Mouse (Mus musculus): ENCODE measurements around the gene Pkp1. TPM values are rescaled to one million over a fixed set of nuclear protein-coding genes. Genes with fewer than 3 reads are reported as not detected.
A peak's percentile ranks its signal among the peaks of the same experiment; 100 is the strongest.

Pkp1 gene
- polyA plus RNA-seq, 1 experiment from 2014 or later = not detected

DNA sequence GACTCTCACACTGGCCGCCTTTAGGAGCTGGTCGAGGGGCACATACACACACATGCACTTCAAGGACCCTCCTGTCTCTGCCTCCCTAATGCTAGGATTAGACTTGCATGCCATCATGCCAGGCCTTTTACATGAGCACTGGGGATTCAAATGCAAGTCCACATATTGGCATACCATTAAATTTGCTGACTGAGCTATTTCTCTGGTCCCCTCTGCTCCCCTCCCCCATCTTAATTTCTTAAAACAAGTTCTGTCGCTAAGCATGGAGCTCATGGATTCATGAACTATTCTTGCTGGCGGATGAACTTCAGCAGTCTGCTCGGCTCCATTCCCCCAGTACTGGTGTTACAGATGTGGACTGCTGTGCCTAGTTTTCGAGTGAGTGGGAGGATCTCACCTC, 26.2 kb downstream of the Pkp1 start:
- no peaks in the 10 kb centered on the region for H3K36me3 ChIP-seq (ENCODE audit: control insufficient read depth, insufficient read depth, low read length)
- H3K9ac ChIP-seq (ENCODE audit: low read length) = no peak overlapping the region
- H3K27me3 ChIP-seq (replicated peaks; ENCODE audit: control insufficient read depth, insufficient read depth, low read length) = no peaks in the 10 kb centered on the region
- H3K9me3 ChIP-seq (replicated peaks; ENCODE audit: control insufficient read depth, low read length) = no peaks in the 10 kb centered on the region
- H3K4me1 ChIP-seq (ENCODE audit: control insufficient read depth, insufficient read depth, low read length) = no peaks in the 10 kb centered on the region
- DNase-seq (ENCODE audit: low spot score) = no peak
- no peak overlapping the region for H3K4me2 ChIP-seq (ENCODE audit: low read length)
- no peak overlapping the region for H3K4me3 ChIP-seq (ENCODE audit: low read depth, low read length)
- 87% methylated on average over 6 of the region's 6 CpGs for WGBS
- H3K27ac ChIP-seq (ENCODE audit: low read depth, low read length) = no peak overlapping the region
- ATAC-seq = no peak

DNA sequence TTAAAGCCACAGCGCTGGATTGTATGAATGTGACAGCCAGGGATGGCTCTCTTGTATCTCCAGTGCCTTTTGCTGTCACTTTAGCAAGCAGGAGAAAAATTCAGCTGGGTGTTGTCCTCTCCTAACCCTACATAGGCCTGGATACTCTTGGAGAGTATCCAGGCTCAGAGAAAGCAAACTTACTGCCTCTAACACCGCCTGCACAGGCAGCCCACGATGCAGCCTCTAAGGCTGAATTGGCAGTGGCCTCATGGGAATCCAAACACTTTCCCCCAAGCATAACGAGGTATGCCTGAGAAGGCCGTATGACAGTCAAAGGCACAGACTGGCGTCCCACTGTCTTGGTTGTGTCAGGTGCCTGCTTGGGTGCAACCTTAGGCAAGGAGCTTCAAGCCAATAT, 26.8 kb downstream of the Pkp1 start:
- Histone ChIP-seq H3K4me2 (ENCODE audit: low read length) (no peak overlapping the region), H3K4me3 (ENCODE audit: low read depth, low read length) (no peak overlapping the region), H3K36me3 (ENCODE audit: control insufficient read depth, insufficient read depth, low read length) (no peaks in the 10 kb centered on the region), H3K4me1 (ENCODE audit: control insufficient read depth, insufficient read depth, low read length) (no peaks in the 10 kb centered on the region), H3K27me3 (replicated peaks; ENCODE audit: control insufficient read depth, insufficient read depth, low read length) (no peaks in the 10 kb centered on the region), H3K9me3 (replicated peaks; ENCODE audit: control insufficient read depth, low read length) (no peaks in the 10 kb centered on the region), H3K27ac (ENCODE audit: low read depth, low read length) (no peak overlapping the region), H3K9ac (ENCODE audit: low read length) (no peak overlapping the region)
- ATAC-seq = no peak
- WGBS = 60% methylated on average over 6 of the region's 6 CpGs
- no peak for DNase-seq (ENCODE audit: low spot score)

DNA sequence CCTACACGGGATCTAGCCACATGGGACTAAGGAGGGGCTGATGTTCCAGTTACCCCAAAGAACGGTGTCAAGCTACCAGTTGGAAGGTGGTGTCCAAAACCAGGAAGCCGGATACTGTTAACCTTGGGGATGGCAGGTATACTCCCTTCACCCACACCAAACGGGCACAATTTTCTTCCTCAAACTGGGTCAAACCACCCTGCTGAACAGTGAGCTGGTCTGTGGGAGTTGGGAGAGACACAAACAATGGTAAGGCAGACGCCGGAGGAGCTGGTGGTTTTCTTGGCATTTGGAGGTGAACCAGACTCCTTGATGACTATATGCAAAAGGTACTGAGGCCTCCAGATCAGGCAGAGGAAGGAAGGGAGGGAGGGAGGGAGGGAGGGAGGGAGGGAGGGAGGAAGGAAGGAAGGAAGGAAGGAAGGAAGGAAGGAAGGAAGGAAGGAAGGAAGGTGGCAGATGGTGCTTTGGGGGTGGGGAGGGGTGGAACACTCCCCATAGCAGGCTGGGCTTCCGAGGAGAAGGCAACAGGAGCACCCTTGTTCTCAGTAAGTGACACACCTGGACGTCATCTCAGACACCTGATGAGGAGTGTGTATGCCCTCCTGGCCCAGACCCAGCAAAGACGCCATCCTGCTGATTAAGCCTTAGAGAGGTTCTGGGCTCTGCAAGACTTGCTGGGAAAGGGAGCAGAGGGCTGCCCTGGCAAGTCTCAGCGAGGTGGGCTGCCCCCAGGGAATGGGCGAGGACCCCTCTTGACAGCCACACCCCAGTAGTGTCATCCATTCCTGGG, 27.4 kb downstream of the Pkp1 start:
- no peaks in the 10 kb centered on the region for H3K27me3 ChIP-seq (replicated peaks; ENCODE audit: control insufficient read depth, insufficient read depth, low read length)
- WGBS = 76% methylated on average over 11 of the region's 11 CpGs
- H3K4me1 ChIP-seq (ENCODE audit: control insufficient read depth, insufficient read depth, low read length) = no peaks in the 10 kb centered on the region
- H3K36me3 ChIP-seq (ENCODE audit: control insufficient read depth, insufficient read depth, low read length) = no peaks in the 10 kb centered on the region
- H3K27ac ChIP-seq (ENCODE audit: low read depth, low read length) = no peak overlapping the region
- no peak overlapping the region for H3K4me3 ChIP-seq (ENCODE audit: low read depth, low read length)
- H3K9me3 ChIP-seq (replicated peaks; ENCODE audit: control insufficient read depth, low read length) = no peaks in the 10 kb centered on the region
- no peak overlapping the region for H3K9ac ChIP-seq (ENCODE audit: low read length)
- DNase-seq (ENCODE audit: low spot score) (no peak), ATAC-seq (no peak)
- H3K4me2 ChIP-seq (ENCODE audit: low read length) = no peak overlapping the region

DNA sequence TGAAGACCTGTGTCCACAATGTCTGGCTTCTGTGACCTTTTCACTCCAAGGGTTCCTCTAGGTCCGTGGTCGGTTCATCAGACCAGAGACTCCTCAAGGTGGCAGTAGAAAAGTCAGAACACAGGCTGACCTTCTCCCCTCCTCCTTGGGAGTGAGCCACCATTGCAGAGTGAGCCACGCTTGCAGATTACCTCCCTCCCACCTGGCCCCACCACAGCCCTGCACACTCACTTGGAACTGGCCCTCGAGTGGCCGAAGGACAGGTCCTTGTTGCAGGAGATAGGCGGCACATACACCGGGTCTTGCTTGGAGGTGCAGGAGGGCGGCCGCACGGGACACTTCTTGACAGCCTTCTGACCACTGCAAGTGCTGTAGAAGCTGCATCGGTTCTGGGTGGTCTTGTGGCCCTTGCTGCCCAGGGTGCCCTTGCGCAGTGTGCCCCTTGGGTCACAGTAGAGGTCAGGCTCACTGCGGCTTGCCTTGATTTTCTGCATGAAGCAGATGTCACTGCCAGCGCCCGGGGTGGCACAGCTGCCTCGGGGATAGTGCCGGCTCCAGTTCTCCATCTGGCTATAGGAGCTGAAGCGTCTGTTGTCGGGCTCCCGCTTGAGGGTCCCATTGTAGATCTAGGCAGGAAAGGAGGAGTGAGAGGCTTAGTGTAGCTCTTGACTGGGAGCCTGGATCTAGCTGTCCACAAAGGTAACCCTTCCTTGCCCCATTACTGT, 29.4 kb downstream of the Pkp1 start:
- Histone ChIP-seq H3K4me3 (ENCODE audit: low read depth, low read length) (no peak overlapping the region), H3K4me2 (ENCODE audit: low read length) (no peak overlapping the region)

DNA sequence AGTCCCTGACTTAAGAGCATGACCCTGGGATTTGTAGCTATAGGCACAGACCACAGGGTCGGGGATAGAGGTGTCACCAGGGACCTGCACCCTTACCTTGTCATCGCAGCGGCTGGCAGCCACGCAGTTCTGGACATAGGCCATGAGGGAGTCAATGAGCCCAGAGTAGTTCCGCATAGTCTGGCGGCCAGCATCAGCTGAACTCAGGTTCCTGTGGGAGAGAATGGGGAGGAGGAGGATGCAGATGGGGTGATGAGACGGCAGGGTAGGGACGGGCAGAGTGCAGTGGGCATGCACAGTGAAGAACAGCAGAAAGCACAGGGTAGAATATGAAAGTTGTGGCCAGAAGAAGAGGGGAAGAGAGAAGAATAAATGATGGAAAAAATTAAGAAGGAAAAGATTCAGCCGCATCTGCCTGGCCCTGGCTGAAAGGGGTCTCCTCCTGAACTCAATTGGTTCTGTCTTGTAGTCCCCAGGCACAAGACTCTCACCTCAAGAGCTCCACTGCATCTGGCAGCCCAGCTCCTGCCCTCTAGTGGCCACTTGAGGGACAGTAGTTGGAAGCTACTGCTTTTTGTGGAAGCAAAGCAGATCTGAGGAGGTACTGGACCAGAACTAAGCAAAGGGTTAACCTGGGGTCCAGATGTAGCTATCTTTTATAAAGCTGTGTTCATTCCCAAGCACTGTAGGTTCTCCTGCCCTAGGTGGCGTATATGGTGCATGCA, 36.5 kb downstream of the Pkp1 start:
- H3K9me3 ChIP-seq (replicated peaks; ENCODE audit: control insufficient read depth, low read length) = no peaks in the 10 kb centered on the region
- ATAC-seq (peak; percentile 20; the same call in 1 of the 2 replicates), DNase-seq (ENCODE audit: low spot score) (peak; percentile 73)
- H3K9ac ChIP-seq (ENCODE audit: low read length) = no peak overlapping the region
- no peaks in the 10 kb centered on the region for H3K27me3 ChIP-seq (replicated peaks; ENCODE audit: control insufficient read depth, insufficient read depth, low read length)
- no peak overlapping the region for H3K4me2 ChIP-seq (ENCODE audit: low read length)
- 77% methylated on average over 10 of the region's 10 CpGs for WGBS
- H3K4me1 ChIP-seq (ENCODE audit: control insufficient read depth, insufficient read depth, low read length) = no peaks in the 10 kb centered on the region
- H3K36me3 ChIP-seq (ENCODE audit: control insufficient read depth, insufficient read depth, low read length) = no peaks in the 10 kb centered on the region
- no peak overlapping the region for H3K27ac ChIP-seq (ENCODE audit: low read depth, low read length)
- no peak overlapping the region for H3K4me3 ChIP-seq (ENCODE audit: low read depth, low read length)

More for the DNA sequence above, 29.4 kb downstream of the Pkp1 start:
- H3K36me3 ChIP-seq (ENCODE audit: control insufficient read depth, insufficient read depth, low read length) = no peaks in the 10 kb centered on the region
- whole genome bisulfite sequencing = 86% methylated on average over 20 of the region's 20 CpGs
- ATAC-seq = no peak
- no peak overlapping the region for H3K27ac ChIP-seq (ENCODE audit: low read depth, low read length)
- H3K9ac ChIP-seq (ENCODE audit: low read length) = no peak overlapping the region
- H3K27me3 ChIP-seq (replicated peaks; ENCODE audit: control insufficient read depth, insufficient read depth, low read length) = no peaks in the 10 kb centered on the region
- no peaks in the 10 kb centered on the region for H3K9me3 ChIP-seq (replicated peaks; ENCODE audit: control insufficient read depth, low read length)
- H3K4me1 ChIP-seq (ENCODE audit: control insufficient read depth, insufficient read depth, low read length) = no peaks in the 10 kb centered on the region
- no peak for DNase-seq (ENCODE audit: low spot score)

DNA sequence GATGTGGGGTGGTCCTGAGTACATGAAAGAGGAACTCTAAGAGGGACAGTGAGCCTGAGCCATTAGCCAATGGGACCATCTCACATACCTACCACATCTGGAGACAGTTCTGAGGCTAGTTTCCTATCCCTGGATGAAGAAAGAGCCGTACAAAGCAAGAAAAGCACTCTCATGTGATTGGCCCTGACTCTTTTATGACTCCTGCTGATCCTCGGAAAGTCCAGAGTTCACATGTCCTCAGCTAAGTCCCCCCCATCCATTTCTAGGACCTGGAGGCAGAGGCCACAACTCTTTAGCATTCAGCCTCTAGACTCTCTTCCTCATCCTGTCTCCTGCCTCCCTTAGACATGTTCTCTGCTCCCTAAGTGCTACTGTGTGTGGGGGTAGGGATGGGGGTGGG, 41.8 kb downstream of the Pkp1 start:
- Histone ChIP-seq H3K27me3 (replicated peaks; ENCODE audit: control insufficient read depth, insufficient read depth, low read length) (no peaks in the 10 kb centered on the region), H3K4me2 (ENCODE audit: low read length) (no peak overlapping the region), H3K9ac (ENCODE audit: low read length) (no peak overlapping the region), H3K9me3 (replicated peaks; ENCODE audit: control insufficient read depth, low read length) (no peaks in the 10 kb centered on the region), H3K4me1 (ENCODE audit: control insufficient read depth, insufficient read depth, low read length) (no peaks in the 10 kb centered on the region), H3K4me3 (ENCODE audit: low read depth, low read length) (no peak overlapping the region), H3K36me3 (ENCODE audit: control insufficient read depth, insufficient read depth, low read length) (no peaks in the 10 kb centered on the region), H3K27ac (ENCODE audit: low read depth, low read length) (no peak overlapping the region)
- DNase-seq (ENCODE audit: low spot score) = no peak
- ATAC-seq = no peak
- 95% methylated on average over 2 of the region's 2 CpGs for WGBS

DNA sequence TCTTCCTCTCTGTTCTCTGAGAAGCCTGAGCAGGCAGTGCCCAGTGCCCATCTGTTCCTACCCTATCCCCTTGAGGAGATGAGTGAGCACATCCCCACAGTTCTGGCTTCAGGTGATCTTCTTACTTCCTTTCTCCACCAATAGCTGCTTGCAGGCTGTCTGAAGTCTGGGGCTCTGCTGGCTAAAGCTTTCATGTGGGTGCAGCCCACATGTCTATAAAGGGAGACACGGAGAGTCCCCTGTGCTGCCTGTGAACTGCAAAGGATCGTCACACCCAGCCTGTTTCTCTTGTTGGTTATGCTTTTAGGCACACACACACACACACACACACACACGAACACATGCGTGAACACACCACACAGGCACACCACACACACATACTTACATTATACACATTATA, 46.0 kb downstream of the Pkp1 start:
- 94% methylated on average over 4 of the region's 4 CpGs for WGBS
- Histone ChIP-seq H3K27ac (ENCODE audit: low read depth, low read length) (no peak overlapping the region), H3K4me1 (ENCODE audit: control insufficient read depth, insufficient read depth, low read length) (no peaks in the 10 kb centered on the region), H3K9ac (ENCODE audit: low read length) (no peak overlapping the region), H3K9me3 (replicated peaks; ENCODE audit: control insufficient read depth, low read length) (no peaks in the 10 kb centered on the region), H3K4me2 (ENCODE audit: low read length) (no peak overlapping the region), H3K4me3 (ENCODE audit: low read depth, low read length) (no peak overlapping the region), H3K36me3 (ENCODE audit: control insufficient read depth, insufficient read depth, low read length) (no peaks in the 10 kb centered on the region), H3K27me3 (replicated peaks; ENCODE audit: control insufficient read depth, insufficient read depth, low read length) (no peaks in the 10 kb centered on the region)
- DNase-seq (ENCODE audit: low spot score) (no peak), ATAC-seq (no peak)

DNA sequence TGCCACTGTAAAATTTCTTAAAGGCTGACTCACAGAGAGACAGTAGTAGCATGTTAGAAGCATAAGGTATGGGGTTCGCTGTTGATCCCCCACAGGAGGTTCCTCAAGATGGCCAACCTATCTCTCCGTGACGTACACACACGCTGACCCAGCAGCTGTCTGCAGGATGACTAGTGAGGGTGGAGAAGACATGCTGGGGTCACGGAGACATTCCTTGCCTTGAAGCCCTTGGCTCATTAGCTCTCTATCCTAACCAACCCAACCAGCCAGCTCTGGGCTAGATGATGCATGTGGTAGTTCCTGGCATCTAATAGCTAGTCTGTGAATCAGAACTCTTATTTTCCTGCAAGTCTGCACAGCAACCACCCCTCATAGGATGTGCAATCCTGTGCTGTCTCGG, 50.4 kb downstream of the Pkp1 start:
- ATAC-seq (no peak), DNase-seq (ENCODE audit: low spot score) (no peak)
- H3K9me3 ChIP-seq (replicated peaks; ENCODE audit: control insufficient read depth, low read length) = no peaks in the 10 kb centered on the region
- H3K9ac ChIP-seq (ENCODE audit: low read length) = no peak overlapping the region
- H3K4me3 ChIP-seq (ENCODE audit: low read depth, low read length) = no peak overlapping the region
- no peak overlapping the region for H3K4me2 ChIP-seq (ENCODE audit: low read length)
- H3K27me3 ChIP-seq (replicated peaks; ENCODE audit: control insufficient read depth, insufficient read depth, low read length) = no peaks in the 10 kb centered on the region
- WGBS = 90% methylated on average over 6 of the region's 6 CpGs
- no peaks in the 10 kb centered on the region for H3K4me1 ChIP-seq (ENCODE audit: control insufficient read depth, insufficient read depth, low read length)
- no peak overlapping the region for H3K27ac ChIP-seq (ENCODE audit: low read depth, low read length)
- no peaks in the 10 kb centered on the region for H3K36me3 ChIP-seq (ENCODE audit: control insufficient read depth, insufficient read depth, low read length)
